Mouse (Mus musculus) liver, embryonic 16.5 days (tissue): Measurements from ENCODE around the gene Dennd2c. TPM values are rescaled to one million over a fixed set of nuclear protein-coding genes. Genes with fewer than 3 reads are reported as not detected.
"Not testable (repeated sequence)": the region's sequence is repeated elsewhere in the genome, so short reads cannot be mapped to it uniquely, and the experiment has no call there.

ENCODE experiments used
- ATAC-seq: fragments of 200-750 bp; cut with Nextera tagmentation; 2 replicates; pipeline ENCODE4 v1.8.0; 2017; ENCODE audit warnings: low read depth, mild to moderate bottlenecking, moderate number of reproducible peaks, moderate library complexity
- H3K27ac ChIP-seq: fragments of 300-500 bp; sonication (generic); 2 replicates; pipeline ENCODE4 v1.5.1; 2014; ENCODE audit warnings: mild to moderate bottlenecking, low read length
- H3K27me3 ChIP-seq: fragments of 300-500 bp; sonication (generic); 2 replicates; pipeline ENCODE4 v1.6.1; 2014; ENCODE audit warnings: low read depth, low read length, mixed read lengths; ENCODE audit not compliant: control insufficient read depth, insufficient read depth
- H3K36me3 ChIP-seq: fragments of 300-500 bp; sonication (generic); 2 replicates; pipeline ENCODE4 v1.6.1; 2014; ENCODE audit warnings: mild to moderate bottlenecking; ENCODE audit not compliant: control insufficient read depth, insufficient read depth
- H3K4me1 ChIP-seq: fragments of 300-500 bp; sonication (generic); 2 replicates; pipeline ENCODE4 v1.6.1; 2014; ENCODE audit warnings: low read depth, low read length, mixed read lengths; ENCODE audit not compliant: control insufficient read depth
- H3K4me2 ChIP-seq: fragments of 300-500 bp; sonication (generic); 2 replicates; pipeline ENCODE4 v1.6.1; 2014; ENCODE audit warnings: low read depth, low read length, mixed read lengths
- H3K4me3 ChIP-seq: fragments of 300-500 bp; sonication (generic); 2 replicates; pipeline ENCODE4 v1.5.1; 2014; ENCODE audit warnings: low read depth, mild to moderate bottlenecking, low read length
- H3K9ac ChIP-seq: fragments of 300-500 bp; sonication (generic); 2 replicates; pipeline ENCODE4 v1.6.1; 2014; ENCODE audit warnings: low read depth, low read length
- H3K9me3 ChIP-seq: fragments of 300-500 bp; sonication (generic); replicated peaks from 2 replicates; pipeline ENCODE4 v1.6.1; 2016; ENCODE audit warnings: low read length; ENCODE audit not compliant: control insufficient read depth
- WGBS: fragments of 180-500 bp; shearing (Covaris S2); extraction: QIAGEN DNeasy Blood & Tissue Kit; methylation state at CpG from one replicate; pipeline ENCODE4 v1.1.7; 2014; ENCODE audit not compliant: insufficient replicate concordance; 5-methylcytosine and 5-hydroxymethylcytosine counted together
- polyA plus RNA-seq: library from polyadenylated mRNA; unstranded; fragments of >200 nt; fragmentation: Nextera tagmentation; extraction: Ambion mirVana; gene quantifications from 2 replicates; pipeline ENCODE4 v1.2.1, GENCODE M21; 2015

Gene Dennd2c
- polyA plus RNA-seq, 1 experiment from 2014 or later, result 7.8 TPM

GRCm38 (mm10) chr3:103208237-103208636 is 105.8 kb downstream of the Dennd2c start:
- Histone ChIP-seq H3K4me1 (no peaks in the 10 kb centered on the region), H3K27ac (no peak overlapping the region), H3K36me3 (no peaks in the 10 kb centered on the region), H3K4me3 (no peak overlapping the region), H3K27me3 (no peaks in the 10 kb centered on the region), H3K4me2 (no peak overlapping the region), H3K9ac (no peak overlapping the region), H3K9me3 (no peaks in the 10 kb centered on the region)
- 76% methylated on average over 2 of the region's 2 CpGs for WGBS
- no peak for ATAC-seq

- WGBS, result 63% methylated on average over 2 of the region's 2 CpGs
- H3K4me1 ChIP-seq, result no peaks in the 10 kb centered on the region; the same call in 1 of the 2 replicates
- no peak overlapping the region for H3K4me2 ChIP-seq
Measured at GRCm38 (mm10) chr3:103211101-103211500, 108.7 kb downstream of the Dennd2c start.

GRCm38 (mm10) chr3:103212142-103212541 is 109.7 kb downstream of the Dennd2c start:
- Histone ChIP-seq H3K36me3 (no peaks in the 10 kb centered on the region), H3K4me2 (no peak overlapping the region), H3K27ac (no peak overlapping the region), H3K27me3 (no peaks in the 10 kb centered on the region), H3K9me3 (no peaks in the 10 kb centered on the region), H3K4me1 (no peaks in the 10 kb centered on the region; the same call in 1 of the 2 replicates), H3K4me3 (no peak overlapping the region), H3K9ac (no peak overlapping the region)
- 10% methylated on average over 1 of the region's 1 CpGs for WGBS
- ATAC-seq, result no peak

More at GRCm38 (mm10) chr3:103211101-103211500, 108.7 kb downstream of the Dennd2c start:
- Histone ChIP-seq H3K27ac (no peak overlapping the region), H3K27me3 (no peaks in the 10 kb centered on the region), H3K9ac (no peak overlapping the region), H3K9me3 (no peaks in the 10 kb centered on the region), H3K36me3 (no peaks in the 10 kb centered on the region), H3K4me3 (no peak overlapping the region)
- no peak for ATAC-seq

GRCm38 (mm10) chr3:103213537-103213936 is 111.1 kb downstream of the Dennd2c start:
- no peaks in the 10 kb centered on the region for H3K9me3 ChIP-seq
- H3K27me3 ChIP-seq, result no peaks in the 10 kb centered on the region
- no peaks in the 10 kb centered on the region for H3K36me3 ChIP-seq
- WGBS, result 57% methylated on average over 5 of the region's 5 CpGs
- no peak overlapping the region for H3K4me2 ChIP-seq
- ATAC-seq, result no peak
- H3K4me1 ChIP-seq, result no peaks in the 10 kb centered on the region; the same call in 1 of the 2 replicates
- no peak overlapping the region for H3K9ac ChIP-seq
- H3K27ac ChIP-seq, result no peak overlapping the region
- H3K4me3 ChIP-seq, result no peak overlapping the region

GRCm38 (mm10) chr3:103214593-103215285 is 112.3 kb downstream of the Dennd2c start:
- H3K4me1 ChIP-seq, result no peaks in the 10 kb centered on the region; the same call in 1 of the 2 replicates
- H3K9ac ChIP-seq, result no peak overlapping the region
- 63% methylated on average over 8 of the region's 8 CpGs for WGBS
- ATAC-seq, result no peak
- H3K27me3 ChIP-seq, result no peaks in the 10 kb centered on the region
- no peaks in the 10 kb centered on the region for H3K9me3 ChIP-seq
- no peaks in the 10 kb centered on the region for H3K36me3 ChIP-seq
- no peak overlapping the region for H3K4me2 ChIP-seq
- H3K27ac ChIP-seq, result no peak overlapping the region
- H3K4me3 ChIP-seq, result no peak overlapping the region

GRCm38 (mm10) chr3:103215399-103215798 is 113.0 kb downstream of the Dennd2c start:
- H3K4me2 ChIP-seq, H3K9me3 ChIP-seq, ATAC-seq, H3K9ac ChIP-seq, H3K27ac ChIP-seq, H3K27me3 ChIP-seq, H3K4me1 ChIP-seq, H3K4me3 ChIP-seq, H3K36me3 ChIP-seq: not testable (repeated sequence)
- 79% methylated on average over 8 of the region's 8 CpGs for WGBS

Other genes with a start within 250 kb of the Dennd2c start
- not detected in 2 replicates for gene Sycp1, start 166.5 kb upstream of the Dennd2c start, polyA plus RNA-seq
- gene Nr1h5, start 138.5 kb upstream of the Dennd2c start, polyA plus RNA-seq, result 2.4 and 3.0 TPM in 2 replicates
- gene Sike1, start 106.9 kb upstream of the Dennd2c start, polyA plus RNA-seq, result 13.9 TPM in 2 replicates
- gene Csde1, start 82.2 kb upstream of the Dennd2c start, polyA plus RNA-seq, result 97.8 and 110 TPM in 2 replicates
- gene Nras, start 44.3 kb upstream of the Dennd2c start, polyA plus RNA-seq, result 34.4 and 34.6 TPM in 2 replicates
- 0.40 and 1.6 TPM in 2 replicates for gene Ampd1, start 28.6 kb upstream of the Dennd2c start, polyA plus RNA-seq
- 117 and 129 TPM in 2 replicates for gene Bcas2, start 69.1 kb downstream of the Dennd2c start, polyA plus RNA-seq
- 5.1 and 6.1 TPM in 2 replicates for gene Trim33, start 176.7 kb downstream of the Dennd2c start, polyA plus RNA-seq